Mouse (Mus musculus): ENCODE measurements around the gene Uts2r.

DNA sequence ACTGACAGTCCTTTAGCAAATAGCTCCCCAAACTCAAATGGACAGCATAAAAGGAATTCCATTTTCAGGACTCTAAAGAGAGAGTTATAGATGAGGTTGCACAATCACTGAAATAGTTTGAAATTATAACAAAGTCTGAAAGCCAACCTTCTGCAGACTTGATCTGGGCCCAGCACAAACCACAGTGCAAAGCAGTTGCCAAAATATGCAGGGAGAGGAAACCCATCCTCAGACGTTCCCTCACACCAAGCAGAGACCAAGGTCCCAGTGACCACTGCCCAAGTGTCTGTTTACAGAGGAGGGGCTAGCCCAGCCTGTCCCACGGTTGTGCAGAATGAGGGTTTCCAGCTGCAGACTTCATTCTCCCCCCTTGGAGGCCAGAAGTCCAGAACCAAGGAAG, 38.6 kb downstream of the Uts2r start:
- TF ChIP-seq POLR2A (IDR thresholded peaks at IDR 0.05; ENCODE audit: extremely low read depth, insufficient read depth, low read length) (no peak), CTCF (IDR thresholded peaks at IDR 0.05; ENCODE audit: extremely low read depth, insufficient read depth, low read length) (no peak)
